Mouse (Mus musculus): Measurements from ENCODE around the gene Clec2l. TPM values are rescaled to one million over a fixed set of nuclear protein-coding genes. Genes with fewer than 3 reads are reported as not detected.

Gene Clec2l
- not detected for polyA plus RNA-seq (2015; fragmentation: Illumina TruSeq; extraction: RNeasy Lipid Tissue Mini Kit (QIAGEN cat#74804); ENCODE audit: insufficient read depth, low replicate concordance)

GRCm38 (mm10) chr6:38662714-38663615, at the start of gene Clec2l:
Clec2l (plus strand) TSS chr6:38663069.

DNA sequence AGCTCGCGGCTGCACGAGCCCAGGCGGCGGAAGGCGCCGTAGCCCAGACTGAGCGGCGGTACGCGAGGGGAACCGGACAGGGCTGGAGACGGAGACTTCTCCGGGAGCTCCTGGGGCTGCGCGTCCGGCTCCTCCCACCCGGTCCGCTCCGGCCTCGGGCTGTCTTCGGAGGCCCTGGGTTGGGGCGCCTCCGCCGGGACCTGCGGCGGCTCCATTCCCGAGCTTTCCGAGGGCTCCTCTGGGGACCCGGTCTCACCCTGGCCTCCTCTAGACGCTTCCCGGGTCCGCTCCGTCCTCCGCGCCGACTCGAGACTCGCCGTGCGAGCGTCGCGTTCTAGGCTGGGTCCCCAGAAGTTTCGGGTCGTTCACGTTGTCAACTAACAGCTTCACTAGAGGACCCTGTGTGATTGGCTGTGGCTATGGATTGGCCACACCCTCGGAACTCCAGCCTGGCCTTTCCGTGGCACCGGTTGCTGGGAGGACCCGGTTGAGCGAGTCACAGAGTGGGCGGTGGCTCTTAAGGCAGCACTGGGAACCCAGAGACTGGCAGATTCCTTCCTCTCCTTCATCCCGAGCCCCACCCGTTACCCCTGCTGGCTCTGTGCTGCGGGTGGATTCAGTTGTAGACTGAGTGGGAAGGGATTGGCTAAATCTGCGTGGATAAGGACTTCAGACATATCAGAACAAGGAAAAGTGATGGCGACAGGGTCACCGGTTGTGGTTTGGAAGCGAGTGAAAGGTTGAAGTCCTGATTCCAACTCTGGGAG, 25.8 kb upstream of the Clec2l start, which contains the start of gene Klrg2:
TSS of gene Klrg2 (minus strand) at position 391 of the 767 bp plus-strand sequence.

Other genes starting within 250 kb of the Clec2l start
- 37.8 TPM for gene Ubn2, start 229.1 kb upstream of the Clec2l start, polyA plus RNA-seq (2015; fragmentation: Illumina TruSeq; extraction: RNeasy Lipid Tissue Mini Kit (QIAGEN cat#74804); ENCODE audit: insufficient read depth, low replicate concordance)
- gene Fmc1, start 129.6 kb upstream of the Clec2l start, polyA plus RNA-seq (2015; fragmentation: Illumina TruSeq; extraction: RNeasy Lipid Tissue Mini Kit (QIAGEN cat#74804); ENCODE audit: insufficient read depth, low replicate concordance): 14.9 TPM
- gene Luc7l2, start 111.7 kb upstream of the Clec2l start, polyA plus RNA-seq (2015; fragmentation: Illumina TruSeq; extraction: RNeasy Lipid Tissue Mini Kit (QIAGEN cat#74804); ENCODE audit: insufficient read depth, low replicate concordance): 465 TPM
- not detected for gene Klrg2, start 25.8 kb upstream of the Clec2l start, polyA plus RNA-seq (2015; fragmentation: Illumina TruSeq; extraction: RNeasy Lipid Tissue Mini Kit (QIAGEN cat#74804); ENCODE audit: insufficient read depth, low replicate concordance)
- gene Tbxas1, start 212.3 kb downstream of the Clec2l start, polyA plus RNA-seq (2015; fragmentation: Illumina TruSeq; extraction: RNeasy Lipid Tissue Mini Kit (QIAGEN cat#74804); ENCODE audit: insufficient read depth, low replicate concordance): 16.3 TPM
- gene Hipk2, start 213.1 kb downstream of the Clec2l start, polyA plus RNA-seq (2015; fragmentation: Illumina TruSeq; extraction: RNeasy Lipid Tissue Mini Kit (QIAGEN cat#74804); ENCODE audit: insufficient read depth, low replicate concordance): 12.3 TPM

Data from spleen, adult 10 weeks (tissue).